Mouse (Mus musculus): ENCODE results near the gene Terf2ip. TPM values are rescaled to one million over a fixed set of nuclear protein-coding genes. Genes with fewer than 3 reads are reported as not detected.
A peak's percentile ranks its signal among the peaks of the same experiment; 100 is the strongest.

The Terf2ip gene
- polyA plus RNA-seq, 1 experiment: 13.1 TPM

DNA sequence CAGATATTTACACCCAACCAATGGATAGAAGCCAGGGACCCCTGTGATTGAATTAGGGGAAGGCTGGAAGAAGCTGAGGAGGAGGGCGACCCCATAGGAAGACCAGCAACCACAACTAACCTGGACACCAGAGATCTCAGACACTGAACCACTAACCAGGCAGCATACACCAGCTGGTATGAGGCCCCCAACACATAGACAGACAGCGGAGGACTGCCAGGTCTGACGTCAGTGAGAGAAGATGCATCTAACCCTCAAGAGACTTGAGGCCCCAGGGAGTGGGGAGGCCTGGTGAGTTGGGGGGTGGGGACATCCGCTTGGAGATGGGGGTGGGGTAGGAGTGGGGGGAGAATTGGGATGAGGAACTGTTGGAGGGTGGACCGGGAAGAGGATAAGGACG, 19.5 kb downstream of the Terf2ip start:
- Histone ChIP-seq H3K4me3 (ENCODE audit: control insufficient read depth, insufficient read depth, low read length) (no peak overlapping the region), H3K36me3 (ENCODE audit: control insufficient read depth, insufficient read depth, low read length) (no peaks in the 10 kb centered on the region), H3K27ac (ENCODE audit: control insufficient read depth, insufficient read depth, low read length) (no peak overlapping the region), H3K27me3 (ENCODE audit: control insufficient read depth, insufficient read depth, low read length) (no peaks in the 10 kb centered on the region), H3K4me1 (replicated peaks; ENCODE audit: control insufficient read depth, insufficient read depth, low read length) (no peaks in the 10 kb centered on the region)
- DNase-seq: no peak
- no peak for TF ChIP-seq CTCF (IDR thresholded peaks at IDR 0.05; ENCODE audit: borderline replicate concordance, control insufficient read depth, extremely low read depth, insufficient read depth, low read length, poor library complexity)
- no peak for TF ChIP-seq POLR2A (IDR thresholded peaks at IDR 0.05; ENCODE audit: control insufficient read depth, extremely low read depth, insufficient read depth, low read length, poor library complexity)
- WGBS: 87% methylated on average over 6 of the region's 6 CpGs

DNA sequence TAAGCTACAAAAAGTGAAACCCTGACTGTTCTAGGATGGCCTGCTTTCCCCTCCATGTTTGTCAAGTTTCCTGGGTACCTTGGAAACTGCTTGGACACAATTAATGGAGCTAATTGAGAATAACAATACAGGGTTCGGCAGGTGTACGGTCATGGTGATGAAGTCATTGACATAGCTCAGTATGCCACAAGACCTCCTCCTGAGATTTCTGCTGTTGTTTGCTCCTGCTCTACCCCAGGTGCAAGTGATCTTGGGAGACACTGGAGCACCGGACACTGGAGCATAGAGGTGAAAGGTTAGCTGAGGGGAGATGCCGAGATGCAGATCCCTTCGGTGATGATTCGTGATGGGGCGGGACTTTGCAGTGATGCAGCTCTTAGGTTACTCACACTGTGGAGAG, 21.9 kb downstream of the Terf2ip start:
- Histone ChIP-seq H3K27me3 (ENCODE audit: control insufficient read depth, insufficient read depth, low read length) (no peaks in the 10 kb centered on the region), H3K36me3 (ENCODE audit: control insufficient read depth, insufficient read depth, low read length) (no peaks in the 10 kb centered on the region), H3K4me3 (ENCODE audit: control insufficient read depth, insufficient read depth, low read length) (no peak overlapping the region), H3K27ac (ENCODE audit: control insufficient read depth, insufficient read depth, low read length) (no peak overlapping the region), H3K4me1 (replicated peaks; ENCODE audit: control insufficient read depth, insufficient read depth, low read length) (no peaks in the 10 kb centered on the region)
- no peak for DNase-seq
- WGBS: 89% methylated on average over 7 of the region's 7 CpGs
- TF ChIP-seq CTCF (IDR thresholded peaks at IDR 0.05; ENCODE audit: borderline replicate concordance, control insufficient read depth, extremely low read depth, insufficient read depth, low read length, poor library complexity): no peak
- TF ChIP-seq POLR2A (IDR thresholded peaks at IDR 0.05; ENCODE audit: control insufficient read depth, extremely low read depth, insufficient read depth, low read length, poor library complexity): no peak

DNA sequence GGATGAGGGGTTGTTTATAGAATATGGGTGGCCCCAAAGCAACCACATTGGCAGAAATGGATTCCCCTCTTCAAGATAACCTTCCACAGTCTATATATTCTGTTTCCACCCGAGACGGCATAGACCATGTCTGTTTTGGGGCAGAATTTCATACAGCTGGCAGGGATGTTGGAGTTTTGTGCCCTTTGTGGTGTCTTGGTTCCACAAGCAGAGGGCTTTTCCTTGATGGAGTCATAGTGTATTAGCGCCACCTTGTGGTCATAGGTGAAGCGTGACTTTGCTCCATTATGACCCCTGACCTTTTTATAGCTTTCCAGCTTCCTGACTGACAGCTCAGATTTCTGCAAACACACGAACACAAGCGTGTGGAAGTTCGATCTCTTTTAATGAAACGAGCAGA, 23.4 kb downstream of the Terf2ip start:
- Histone ChIP-seq H3K4me1 (replicated peaks; ENCODE audit: control insufficient read depth, insufficient read depth, low read length) (no peaks in the 10 kb centered on the region), H3K36me3 (ENCODE audit: control insufficient read depth, insufficient read depth, low read length) (no peaks in the 10 kb centered on the region), H3K27me3 (ENCODE audit: control insufficient read depth, insufficient read depth, low read length) (no peaks in the 10 kb centered on the region), H3K27ac (ENCODE audit: control insufficient read depth, insufficient read depth, low read length) (no peak overlapping the region), H3K4me3 (ENCODE audit: control insufficient read depth, insufficient read depth, low read length) (no peak overlapping the region)
- WGBS: 7% methylated on average over 8 of the region's 8 CpGs
- no peak for TF ChIP-seq CTCF (IDR thresholded peaks at IDR 0.05; ENCODE audit: borderline replicate concordance, control insufficient read depth, extremely low read depth, insufficient read depth, low read length, poor library complexity)
- no peak for TF ChIP-seq POLR2A (IDR thresholded peaks at IDR 0.05; ENCODE audit: control insufficient read depth, extremely low read depth, insufficient read depth, low read length, poor library complexity)
- peak; percentile 20 for DNase-seq

DNA sequence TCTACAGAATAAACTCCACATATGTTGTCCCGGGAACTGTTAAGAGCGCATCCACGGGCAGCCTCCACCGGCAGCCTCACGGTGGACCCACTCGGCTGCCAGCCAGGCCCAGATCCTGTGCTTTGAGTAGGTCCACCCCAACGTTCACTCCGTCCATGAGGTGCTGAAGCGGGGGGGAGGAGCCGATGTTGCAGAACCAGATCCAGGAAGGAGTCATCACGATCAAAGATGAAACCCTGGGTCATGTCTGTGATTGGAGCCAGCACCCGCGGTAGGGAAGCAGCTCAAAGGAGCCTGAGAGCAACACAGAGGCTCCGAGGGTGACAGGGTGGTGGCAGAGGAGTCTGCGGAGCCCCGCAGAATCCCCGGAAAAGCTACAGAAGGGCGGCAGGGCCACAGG, 26.3 kb downstream of the Terf2ip start:
- H3K27ac ChIP-seq (ENCODE audit: control insufficient read depth, insufficient read depth, low read length): no peak overlapping the region
- H3K4me1 ChIP-seq (replicated peaks; ENCODE audit: control insufficient read depth, insufficient read depth, low read length): no peaks in the 10 kb centered on the region
- H3K36me3 ChIP-seq (ENCODE audit: control insufficient read depth, insufficient read depth, low read length): no peaks in the 10 kb centered on the region
- WGBS: 85% methylated on average over 18 of the region's 18 CpGs
- TF ChIP-seq POLR2A (IDR thresholded peaks at IDR 0.05; ENCODE audit: control insufficient read depth, extremely low read depth, insufficient read depth, low read length, poor library complexity) (no peak), CTCF (IDR thresholded peaks at IDR 0.05; ENCODE audit: borderline replicate concordance, control insufficient read depth, extremely low read depth, insufficient read depth, low read length, poor library complexity) (no peak)
- no peak overlapping the region for H3K4me3 ChIP-seq (ENCODE audit: control insufficient read depth, insufficient read depth, low read length)
- no peaks in the 10 kb centered on the region for H3K27me3 ChIP-seq (ENCODE audit: control insufficient read depth, insufficient read depth, low read length)
- DNase-seq: no peak

DNA sequence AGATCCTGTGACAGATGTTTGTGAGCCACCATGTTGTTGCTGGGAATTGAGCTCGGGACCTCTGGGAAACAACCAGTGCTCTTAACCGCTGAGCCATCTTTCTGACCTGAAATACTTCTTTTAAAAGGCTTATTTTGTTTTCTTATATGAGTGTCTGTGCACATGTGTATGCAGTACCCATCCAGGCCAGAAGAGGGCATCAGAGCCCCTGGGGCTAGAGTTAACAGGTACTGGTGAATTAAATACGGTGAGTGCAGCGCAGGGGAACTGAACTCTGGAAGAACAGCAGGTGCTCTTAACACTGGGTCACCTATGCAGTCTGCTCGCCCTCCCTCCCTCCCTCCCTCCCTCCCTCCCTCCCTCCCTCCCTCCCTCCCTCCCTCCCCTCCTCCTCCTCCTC, 34.0 kb downstream of the Terf2ip start:
- TF ChIP-seq POLR2A (IDR thresholded peaks at IDR 0.05; ENCODE audit: control insufficient read depth, extremely low read depth, insufficient read depth, low read length, poor library complexity): no peak
- Histone ChIP-seq H3K4me3 (ENCODE audit: control insufficient read depth, insufficient read depth, low read length) (no peak overlapping the region), H3K27ac (ENCODE audit: control insufficient read depth, insufficient read depth, low read length) (no peak overlapping the region), H3K36me3 (ENCODE audit: control insufficient read depth, insufficient read depth, low read length) (no peaks in the 10 kb centered on the region), H3K27me3 (ENCODE audit: control insufficient read depth, insufficient read depth, low read length) (no peaks in the 10 kb centered on the region), H3K4me1 (replicated peaks; ENCODE audit: control insufficient read depth, insufficient read depth, low read length) (no peaks in the 10 kb centered on the region)
- peak; percentile 9 for DNase-seq
- WGBS: 94% methylated on average over 5 of the region's 5 CpGs

DNA sequence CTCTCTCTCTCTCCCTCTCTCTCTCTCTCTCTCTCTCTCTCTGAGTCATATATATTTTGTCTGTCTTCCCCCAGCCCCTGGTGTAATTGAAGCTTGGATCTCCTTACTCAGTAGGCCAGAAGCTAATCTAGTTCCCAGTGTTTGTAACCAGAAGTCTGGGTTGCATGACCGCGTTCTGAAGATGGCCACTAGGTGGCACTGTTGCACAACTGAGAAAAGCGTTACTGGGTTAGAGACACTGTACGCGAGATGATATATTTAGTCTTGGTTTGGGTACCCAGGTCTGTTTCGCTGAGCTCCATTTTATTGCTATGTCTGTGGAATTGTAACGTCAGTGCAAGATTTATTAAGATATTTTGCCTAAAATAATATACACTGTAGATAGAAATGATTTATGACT, 34.7 kb downstream of the Terf2ip start:
- WGBS: 3% methylated on average over 7 of the region's 7 CpGs
- no peak overlapping the region for H3K4me3 ChIP-seq (ENCODE audit: control insufficient read depth, insufficient read depth, low read length)

DNA sequence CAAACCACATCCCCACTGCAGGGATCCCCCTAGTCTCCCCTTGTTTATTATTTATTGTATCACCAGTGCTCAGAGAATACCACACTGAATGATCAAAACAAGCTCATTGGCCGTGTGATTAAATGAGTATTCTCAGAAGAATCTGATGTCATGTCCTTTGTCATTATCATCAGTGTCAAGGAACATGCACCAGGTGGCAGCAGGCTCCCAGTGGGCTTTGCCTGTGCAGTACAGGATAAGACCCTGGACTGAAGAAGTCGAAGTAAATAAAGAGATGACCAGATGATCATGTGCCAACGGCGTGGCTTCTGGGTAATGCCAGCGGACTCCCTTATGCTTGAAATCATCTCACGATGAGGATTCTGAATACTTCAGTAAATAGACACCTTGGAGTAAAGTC, 37.1 kb downstream of the Terf2ip start:
- Histone ChIP-seq H3K27ac (ENCODE audit: control insufficient read depth, insufficient read depth, low read length) (no peak overlapping the region), H3K27me3 (ENCODE audit: control insufficient read depth, insufficient read depth, low read length) (no peaks in the 10 kb centered on the region), H3K36me3 (ENCODE audit: control insufficient read depth, insufficient read depth, low read length) (no peaks in the 10 kb centered on the region), H3K4me1 (replicated peaks; ENCODE audit: control insufficient read depth, insufficient read depth, low read length) (no peaks in the 10 kb centered on the region), H3K4me3 (ENCODE audit: control insufficient read depth, insufficient read depth, low read length) (no peak overlapping the region)
- no peak for DNase-seq
- 86% methylated on average over 6 of the region's 6 CpGs for WGBS
- TF ChIP-seq CTCF (IDR thresholded peaks at IDR 0.05; ENCODE audit: borderline replicate concordance, control insufficient read depth, extremely low read depth, insufficient read depth, low read length, poor library complexity): no peak
- TF ChIP-seq POLR2A (IDR thresholded peaks at IDR 0.05; ENCODE audit: control insufficient read depth, extremely low read depth, insufficient read depth, low read length, poor library complexity): no peak

More for the DNA sequence above, 34.7 kb downstream of the Terf2ip start:
- Histone ChIP-seq H3K4me1 (replicated peaks; ENCODE audit: control insufficient read depth, insufficient read depth, low read length) (no peaks in the 10 kb centered on the region), H3K27ac (ENCODE audit: control insufficient read depth, insufficient read depth, low read length) (no peak overlapping the region), H3K27me3 (ENCODE audit: control insufficient read depth, insufficient read depth, low read length) (no peaks in the 10 kb centered on the region), H3K36me3 (ENCODE audit: control insufficient read depth, insufficient read depth, low read length) (no peaks in the 10 kb centered on the region)
- DNase-seq: peak; percentile 70
- TF ChIP-seq CTCF (IDR thresholded peaks at IDR 0.05; ENCODE audit: borderline replicate concordance, control insufficient read depth, extremely low read depth, insufficient read depth, low read length, poor library complexity) (no peak), POLR2A (IDR thresholded peaks at IDR 0.05; ENCODE audit: control insufficient read depth, extremely low read depth, insufficient read depth, low read length, poor library complexity) (no peak)

All from thymus, adult 2 months (tissue).